Mouse (Mus musculus) right cerebral cortex, postnatal 10 days (tissue): ENCODE measurements around the gene Prima1.

Experiments
- DNase-seq, 2 experiments: peaks; one replicate each; pipeline ENCODE4 v3.0.0; 2021; ENCODE audit warnings: low spot score in 2 of 2

Gene Prima1

DNA sequence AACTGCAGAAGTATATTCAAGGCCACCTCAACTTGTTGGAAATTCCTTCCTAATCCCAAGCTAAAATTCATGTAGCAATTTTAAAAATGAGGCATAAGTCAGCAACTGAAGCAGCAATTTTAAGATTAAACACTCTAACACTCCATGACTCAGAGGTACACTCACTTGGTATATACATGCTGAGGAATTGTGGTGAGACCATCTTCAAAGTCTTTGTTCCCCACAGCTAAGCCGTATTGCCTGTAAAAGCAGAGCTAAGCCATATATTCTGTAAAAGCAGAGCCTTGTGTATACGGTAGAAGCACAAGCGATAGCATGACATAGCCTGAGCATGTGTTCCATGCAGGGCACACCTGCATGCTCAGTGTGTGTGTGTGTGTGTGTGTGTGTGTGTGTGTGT, 86.5 kb downstream of the Prima1 start:
- DNase-seq, result no peak

GRCm38 (mm10) chr12:103154927-103155326, 87.0 kb downstream of the Prima1 start:
- no peak for DNase-seq

DNA sequence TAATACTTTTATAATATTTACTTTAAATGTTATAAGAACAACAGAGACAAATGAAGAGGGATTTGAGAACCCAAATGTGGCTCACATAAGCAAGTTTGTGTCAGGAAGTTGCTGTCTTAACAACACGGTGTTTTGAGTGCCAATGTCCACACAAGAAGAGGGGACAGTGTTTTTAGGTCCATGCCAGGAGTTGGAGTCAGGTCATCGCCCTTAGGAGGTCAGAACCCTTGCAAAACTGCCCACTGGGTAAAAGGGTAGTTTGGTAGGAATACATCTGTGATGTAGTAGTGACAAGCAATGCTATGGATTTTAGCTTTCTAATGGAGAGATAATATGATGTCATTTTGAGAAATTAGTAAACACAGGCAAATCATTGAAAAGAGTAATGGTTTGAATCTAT, 91.7 kb downstream of the Prima1 start:
- no peak for DNase-seq
